Mouse (Mus musculus): ENCODE measurements around the gene Mfsd12. TPM values are rescaled to one million over a fixed set of nuclear protein-coding genes. Genes with fewer than 3 reads are reported as not detected.

Mfsd12 gene
- polyA plus RNA-seq, 1 experiment = 23.4 TPM

DNA sequence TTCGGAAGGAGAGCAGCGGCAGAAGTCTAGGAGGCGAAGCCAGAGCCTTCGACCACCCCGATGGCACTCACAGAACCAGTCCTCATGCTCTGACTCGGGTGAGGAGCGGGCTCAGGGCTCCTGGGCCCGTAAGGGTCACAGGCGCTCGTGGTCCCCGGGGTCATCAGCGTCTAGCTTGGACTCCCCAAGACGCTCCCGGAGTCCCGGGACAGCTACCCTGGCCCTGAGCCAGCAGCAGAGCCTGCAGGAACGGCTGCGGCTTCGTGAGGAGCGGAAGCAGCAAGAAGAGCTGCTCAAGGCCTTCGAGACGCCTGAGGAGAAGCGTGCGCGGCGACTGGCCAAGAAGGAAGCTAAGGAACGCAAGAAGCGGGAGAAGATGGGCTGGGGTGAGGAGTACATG is 34.8 kb upstream of the Mfsd12 start:
- TF ChIP-seq POLR2A (IDR thresholded peaks at IDR 0.05; ENCODE audit: low read depth, low read length) (no peak), CTCF (conservative IDR thresholded peaks at IDR 0.05; ENCODE audit: insufficient read depth, insufficient read length, low read depth, low read length) (no peak)
- Histone ChIP-seq H3K4me3 (ENCODE audit: insufficient read depth, low read depth, low read length) (no peak overlapping the region), H3K36me3 (ENCODE audit: control insufficient read depth, insufficient read depth, low read length) (no peaks in the 10 kb centered on the region; the same call in 1 of the 2 replicates), H3K27me3 (replicated peaks; ENCODE audit: control insufficient read depth, insufficient read depth, low read length) (no peaks in the 10 kb centered on the region), H3K27ac (ENCODE audit: insufficient read depth, low read depth, low read length) (no peak overlapping the region), H3K4me1 (ENCODE audit: control insufficient read depth, insufficient read depth, low read length) (peaks cover 5% of the 10 kb centered on the region; the same call in 1 of the 2 replicates)
- WGBS = 88% methylated on average over 27 of the region's 27 CpGs
- DNase-seq = no peak

DNA sequence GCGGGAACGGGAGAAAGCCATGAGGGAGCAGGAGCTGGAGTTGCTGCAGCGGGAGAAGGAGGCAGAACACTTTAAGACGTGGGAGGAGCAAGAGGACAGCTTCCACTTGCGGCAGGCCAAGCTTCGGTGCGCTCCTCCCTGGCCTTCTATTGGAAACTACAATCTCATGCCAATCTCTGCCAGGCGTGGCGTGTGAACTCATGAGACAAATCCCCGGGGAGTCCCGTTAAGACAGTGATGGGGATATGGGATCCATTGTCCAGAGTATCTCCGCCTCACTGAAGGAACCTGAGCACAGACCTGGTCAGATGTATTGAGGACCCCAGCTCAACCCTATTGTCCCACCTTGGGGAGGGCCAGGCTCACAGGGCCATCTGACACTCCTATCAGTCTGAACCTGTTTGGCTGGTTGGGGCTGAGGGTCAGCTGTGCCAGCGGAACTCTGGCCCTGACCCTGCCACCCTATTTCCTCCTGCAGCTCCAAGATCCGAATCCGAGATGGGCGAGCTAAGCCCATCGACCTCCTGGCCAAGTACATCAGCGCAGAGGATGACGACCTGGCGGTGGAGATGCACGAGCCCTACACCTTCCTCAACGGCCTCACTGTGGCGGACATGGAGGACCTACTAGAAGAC is 34.0 kb upstream of the Mfsd12 start:
- 85% methylated on average over 23 of the region's 23 CpGs for WGBS
- no peak for TF ChIP-seq POLR2A (IDR thresholded peaks at IDR 0.05; ENCODE audit: low read depth, low read length)
- no peak for TF ChIP-seq CTCF (conservative IDR thresholded peaks at IDR 0.05; ENCODE audit: insufficient read depth, insufficient read length, low read depth, low read length)
- no peak overlapping the region for H3K4me3 ChIP-seq (ENCODE audit: insufficient read depth, low read depth, low read length)
- no peak overlapping the region for H3K27ac ChIP-seq (ENCODE audit: insufficient read depth, low read depth, low read length)
- H3K27me3 ChIP-seq (replicated peaks; ENCODE audit: control insufficient read depth, insufficient read depth, low read length) = no peaks in the 10 kb centered on the region
- no peak for DNase-seq
- H3K36me3 ChIP-seq (ENCODE audit: control insufficient read depth, insufficient read depth, low read length) = no peaks in the 10 kb centered on the region; the same call in 1 of the 2 replicates
- peaks cover 5% of the 10 kb centered on the region; the same call in 1 of the 2 replicates for H3K4me1 ChIP-seq (ENCODE audit: control insufficient read depth, insufficient read depth, low read length)

DNA sequence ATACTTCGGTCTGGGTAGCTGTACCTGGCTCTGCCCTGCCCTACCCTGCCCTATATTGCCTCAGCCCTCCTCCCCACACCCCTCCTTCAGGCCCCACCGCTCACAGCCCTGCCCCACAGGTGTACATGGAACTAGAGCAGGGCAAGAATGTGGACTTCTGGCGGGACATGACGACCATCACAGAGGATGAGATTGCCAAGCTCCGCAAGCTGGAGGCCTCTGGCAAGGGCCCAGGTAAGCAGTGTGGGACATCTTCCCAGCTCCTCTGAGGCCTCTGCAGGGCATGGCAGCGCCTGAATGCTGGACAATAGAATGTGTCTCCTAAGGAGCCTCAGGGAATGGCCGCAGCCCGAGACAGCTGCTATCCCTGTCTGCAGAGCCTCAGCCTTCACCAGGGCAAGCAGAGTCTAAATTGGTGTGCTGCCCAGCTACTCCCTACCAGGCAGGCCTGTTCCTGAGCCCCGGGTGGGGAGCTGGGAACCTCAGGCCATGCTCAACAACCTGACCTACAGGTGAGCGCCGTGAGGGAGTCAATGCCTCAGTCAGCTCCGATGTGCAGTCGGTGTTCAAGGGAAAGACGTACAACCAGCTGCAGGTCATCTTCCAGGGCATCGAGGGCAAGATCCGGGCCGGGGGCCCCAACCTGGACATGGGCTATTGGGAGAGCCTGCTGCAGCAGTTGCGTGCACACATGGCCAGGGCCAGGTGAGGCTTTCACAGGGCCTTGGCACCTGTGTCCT is 33.3 kb upstream of the Mfsd12 start:
- 87% methylated on average over 18 of the region's 18 CpGs for WGBS
- Histone ChIP-seq H3K4me1 (ENCODE audit: control insufficient read depth, insufficient read depth, low read length) (peaks cover 5% of the 10 kb centered on the region; the same call in 1 of the 2 replicates), H3K27ac (ENCODE audit: insufficient read depth, low read depth, low read length) (no peak overlapping the region), H3K36me3 (ENCODE audit: control insufficient read depth, insufficient read depth, low read length) (no peaks in the 10 kb centered on the region; the same call in 1 of the 2 replicates), H3K4me3 (ENCODE audit: insufficient read depth, low read depth, low read length) (no peak overlapping the region), H3K27me3 (replicated peaks; ENCODE audit: control insufficient read depth, insufficient read depth, low read length) (no peaks in the 10 kb centered on the region)
- TF ChIP-seq POLR2A (IDR thresholded peaks at IDR 0.05; ENCODE audit: low read depth, low read length) (no peak), CTCF (conservative IDR thresholded peaks at IDR 0.05; ENCODE audit: insufficient read depth, insufficient read length, low read depth, low read length) (no peak)
- no peak for DNase-seq

DNA sequence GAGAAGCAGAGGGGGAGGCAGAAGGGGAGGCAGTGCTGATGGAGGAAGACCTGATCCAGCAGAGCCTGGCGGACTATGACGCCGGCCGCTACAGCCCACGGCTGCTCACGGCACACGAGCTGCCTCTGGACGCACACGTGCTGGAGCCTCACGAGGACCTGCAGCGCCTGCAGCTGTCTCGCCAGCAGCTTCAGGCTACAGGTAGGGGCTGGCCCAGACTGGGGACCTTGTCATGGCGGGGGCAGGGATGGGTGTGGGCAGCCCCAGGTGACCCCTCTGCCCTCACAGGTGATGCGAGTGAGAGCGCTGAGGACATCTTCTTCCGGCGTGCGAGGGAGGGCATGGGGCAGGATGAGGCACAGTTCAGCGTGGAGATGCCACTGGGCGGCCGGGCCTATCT is 32.1 kb upstream of the Mfsd12 start:
- TF ChIP-seq POLR2A (IDR thresholded peaks at IDR 0.05; ENCODE audit: low read depth, low read length) = no peak
- no peak for TF ChIP-seq CTCF (conservative IDR thresholded peaks at IDR 0.05; ENCODE audit: insufficient read depth, insufficient read length, low read depth, low read length)
- WGBS = 90% methylated on average over 21 of the region's 21 CpGs
- H3K4me3 ChIP-seq (ENCODE audit: insufficient read depth, low read depth, low read length) = no peak overlapping the region
- H3K4me1 ChIP-seq (ENCODE audit: control insufficient read depth, insufficient read depth, low read length) = no peaks in the 10 kb centered on the region
- H3K27ac ChIP-seq (ENCODE audit: insufficient read depth, low read depth, low read length) = no peak overlapping the region
- H3K27me3 ChIP-seq (replicated peaks; ENCODE audit: control insufficient read depth, insufficient read depth, low read length) = no peaks in the 10 kb centered on the region
- H3K36me3 ChIP-seq (ENCODE audit: control insufficient read depth, insufficient read depth, low read length) = no peaks in the 10 kb centered on the region; the same call in 1 of the 2 replicates
- no peak for DNase-seq

DNA sequence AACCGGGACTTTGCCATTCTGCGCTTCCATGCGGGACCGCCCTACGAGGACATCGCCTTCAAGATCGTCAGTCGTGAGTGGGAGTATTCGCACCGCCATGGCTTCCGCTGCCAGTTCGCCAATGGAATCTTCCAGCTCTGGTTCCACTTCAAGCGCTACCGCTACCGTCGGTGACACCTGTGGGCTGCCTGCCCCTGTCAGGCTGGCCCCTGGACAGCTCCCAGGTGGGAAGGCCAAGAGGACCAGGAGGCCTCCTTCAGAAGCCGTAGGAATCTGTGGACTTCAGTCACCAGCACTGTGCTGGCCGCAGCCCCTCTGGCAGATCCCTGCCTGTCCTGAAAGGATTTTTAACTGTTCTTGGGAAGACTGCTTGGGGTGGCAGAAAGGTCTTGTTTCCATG is 31.5 kb upstream of the Mfsd12 start:
- H3K4me3 ChIP-seq (ENCODE audit: insufficient read depth, low read depth, low read length) = no peak overlapping the region
- DNase-seq = no peak
- no peaks in the 10 kb centered on the region for H3K27me3 ChIP-seq (replicated peaks; ENCODE audit: control insufficient read depth, insufficient read depth, low read length)
- 86% methylated on average over 18 of the region's 18 CpGs for WGBS
- TF ChIP-seq POLR2A (IDR thresholded peaks at IDR 0.05; ENCODE audit: low read depth, low read length) (no peak), CTCF (conservative IDR thresholded peaks at IDR 0.05; ENCODE audit: insufficient read depth, insufficient read length, low read depth, low read length) (no peak)
- H3K27ac ChIP-seq (ENCODE audit: insufficient read depth, low read depth, low read length) = no peak overlapping the region
- H3K4me1 ChIP-seq (ENCODE audit: control insufficient read depth, insufficient read depth, low read length) = no peaks in the 10 kb centered on the region
- H3K36me3 ChIP-seq (ENCODE audit: control insufficient read depth, insufficient read depth, low read length) = no peaks in the 10 kb centered on the region; the same call in 1 of the 2 replicates

DNA sequence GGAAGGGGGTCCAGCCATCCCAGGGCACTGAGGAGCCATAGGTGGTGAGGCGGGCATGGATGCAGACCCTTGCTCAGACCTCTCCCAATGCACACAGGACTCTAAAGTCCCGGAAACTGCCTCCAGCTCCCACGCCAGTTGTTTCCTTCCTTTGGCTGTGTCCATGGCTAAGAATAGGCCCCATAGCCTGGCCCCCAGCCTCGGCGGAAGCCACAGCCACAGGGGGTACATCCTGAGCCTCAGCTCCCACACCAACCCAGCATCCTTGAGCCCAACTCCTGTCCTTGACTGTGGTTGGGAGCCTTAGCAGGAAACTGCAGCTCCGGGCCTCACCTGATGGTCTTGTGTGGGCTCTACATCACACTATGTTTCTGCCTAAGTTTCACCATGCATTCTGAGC is 30.4 kb upstream of the Mfsd12 start:
- no peaks in the 10 kb centered on the region for H3K27me3 ChIP-seq (replicated peaks; ENCODE audit: control insufficient read depth, insufficient read depth, low read length)
- DNase-seq = peak; percentile 86
- TF ChIP-seq CTCF (conservative IDR thresholded peaks at IDR 0.05; ENCODE audit: insufficient read depth, insufficient read length, low read depth, low read length) (no peak), POLR2A (IDR thresholded peaks at IDR 0.05; ENCODE audit: low read depth, low read length) (no peak)
- H3K36me3 ChIP-seq (ENCODE audit: control insufficient read depth, insufficient read depth, low read length) = no peaks in the 10 kb centered on the region; the same call in 1 of the 2 replicates
- no peaks in the 10 kb centered on the region for H3K4me1 ChIP-seq (ENCODE audit: control insufficient read depth, insufficient read depth, low read length)
- peak overlapping the region; percentile 79 for H3K27ac ChIP-seq (ENCODE audit: insufficient read depth, low read depth, low read length)
- WGBS = 73% methylated on average over 6 of the region's 6 CpGs
- H3K4me3 ChIP-seq (ENCODE audit: insufficient read depth, low read depth, low read length) = peak overlapping the region; percentile 13; the same call in 1 of the 2 replicates

DNA sequence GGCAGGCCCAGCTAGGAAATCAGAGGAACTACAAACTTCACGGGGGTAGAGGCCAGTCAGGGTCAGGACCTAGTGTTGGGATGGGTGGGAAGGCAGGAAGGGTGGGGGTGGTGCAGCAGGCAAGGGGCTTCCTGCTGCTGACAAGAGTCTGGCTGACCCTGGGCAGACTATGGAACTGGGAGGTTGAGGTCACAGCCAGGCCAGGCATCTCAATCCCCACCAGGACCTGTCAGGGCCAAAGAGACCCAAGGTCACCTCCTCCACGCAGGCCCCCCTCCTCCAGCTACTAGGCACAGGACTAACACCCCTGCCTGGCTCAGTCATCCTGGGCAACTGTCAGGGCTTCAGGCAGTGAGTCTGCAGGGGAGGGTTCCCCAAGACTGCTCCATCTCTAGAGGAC is 29.3 kb upstream of the Mfsd12 start:
- Histone ChIP-seq H3K36me3 (ENCODE audit: control insufficient read depth, insufficient read depth, low read length) (no peaks in the 10 kb centered on the region; the same call in 1 of the 2 replicates), H3K4me3 (ENCODE audit: insufficient read depth, low read depth, low read length) (peak overlapping the region; percentile 39), H3K4me1 (ENCODE audit: control insufficient read depth, insufficient read depth, low read length) (no peaks in the 10 kb centered on the region), H3K27ac (ENCODE audit: insufficient read depth, low read depth, low read length) (peak overlapping the region; percentile 61), H3K27me3 (replicated peaks; ENCODE audit: control insufficient read depth, insufficient read depth, low read length) (no peaks in the 10 kb centered on the region)
- DNase-seq = peak; percentile 74
- TF ChIP-seq CTCF (conservative IDR thresholded peaks at IDR 0.05; ENCODE audit: insufficient read depth, insufficient read length, low read depth, low read length) (no peak), POLR2A (IDR thresholded peaks at IDR 0.05; ENCODE audit: low read depth, low read length) (no peak)
- WGBS = 30% methylated on average over 2 of the region's 2 CpGs

Measured in kidney, adult 2 months (tissue).